ENCODE assay signal across 8 mouse cellular contexts in the genomic region with DNA sequence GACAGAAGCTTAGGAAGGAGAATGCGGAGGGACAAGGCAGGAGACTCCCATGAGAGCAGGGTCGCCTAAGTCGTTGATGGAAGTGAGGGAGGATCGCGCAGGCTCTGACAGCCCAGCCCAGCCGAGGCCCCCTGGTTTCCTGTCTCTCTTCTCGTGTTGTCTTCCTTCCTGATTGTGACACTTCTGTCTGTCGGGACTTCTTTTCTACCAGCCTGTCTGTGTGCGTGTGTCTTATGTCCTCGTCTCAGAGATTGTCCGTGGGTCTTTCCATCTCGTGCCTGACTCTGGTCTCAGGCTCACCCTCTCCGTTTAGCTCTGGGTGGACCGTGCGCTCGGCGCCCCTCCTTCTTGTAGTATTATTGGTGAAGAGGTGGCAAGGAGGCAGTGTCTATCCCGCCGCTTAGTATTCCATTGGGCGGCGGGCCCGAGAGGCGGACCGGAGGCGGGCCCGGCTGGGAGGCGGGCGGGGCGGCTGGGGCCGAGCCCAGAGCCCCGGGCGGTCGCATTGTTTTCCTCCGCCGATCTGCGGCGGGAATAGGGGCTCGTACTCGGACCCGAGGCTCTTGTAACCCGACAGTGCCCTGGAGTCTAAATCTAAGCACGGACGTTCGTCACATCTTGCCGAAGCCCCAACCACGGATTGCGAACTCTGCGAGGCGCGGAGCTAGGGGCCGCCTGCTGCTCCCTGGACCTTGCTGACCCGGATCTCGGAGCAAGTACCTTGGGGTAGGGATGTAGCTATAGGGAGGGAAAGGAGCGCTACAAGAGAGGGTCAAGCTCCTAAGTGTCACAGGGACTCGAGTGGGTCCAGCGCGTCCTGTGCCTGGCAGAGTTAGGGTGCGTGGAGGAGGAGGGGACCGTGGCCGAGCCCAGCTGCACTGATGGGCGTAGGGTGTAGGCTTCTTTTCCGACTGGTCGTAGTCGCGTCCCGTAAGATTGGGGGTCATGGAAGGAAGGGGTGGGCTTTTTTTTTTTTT. TPM values are rescaled to one million over a fixed set of nuclear protein-coding genes. Genes with fewer than 3 reads are reported as not detected.
DNase-seq lines count a peak whose midpoint lies in the region; ATAC-seq and TF ChIP-seq lines count a peak whose summit lies in the region.

TSS of gene Sema6c (plus strand) at position 471 of the 977 bp plus-strand sequence.

- H3K4me1 ChIP-seq in cortical plate, adult 2 months (ENCODE audit: control insufficient read depth, insufficient read depth, low read length): peaks cover 3% of the 10 kb centered on the region; the same call in 1 of the 2 replicates

- peak; percentile 93 for DNase-seq in gastrocnemius, postnatal 10 days
- peak; percentile 87 to 94 for DNase-seq in left cerebral cortex, postnatal 10 days (ENCODE audit: extremely low spot score in 1 of 2, low spot score in 2 of 2)
- peak; percentile 89 for DNase-seq in right cerebral cortex, postnatal 25 days
- peak; percentile 87 to 91 for DNase-seq in urinary bladder, postnatal 4 days (ENCODE audit: low spot score in 2 of 2)

- TF ChIP-seq POLR2A in cortical plate, adult 2 months (IDR thresholded peaks at IDR 0.05; ENCODE audit: extremely low read depth, insufficient read depth, low read length): peak; percentile 91

- peak; percentile 99 for ATAC-seq in activated CD4-positive, CD25-positive, alpha-beta regulatory T cell, adult 4 months
- peak; percentile 99 for ATAC-seq in inflammation-experienced regulatory T-cells, adult 6 months
- peak; percentile 97 for ATAC-seq in megakaryocyte-erythroid progenitor cell, adult 5-6 weeks (replicated peaks; ENCODE audit: low FRiP score, low TSS enrichment, poor library complexity, severe bottlenecking)

- intact Hi-C loops in left cerebral cortex, postnatal 10 days (cut with DNase I): loop anchor here (5.0 kb wide), 2 partner anchors 42 to 57 kb away; partner anchors contain the start of gene Gabpb2

- no peak for TF ChIP-seq CTCF in cortical plate, adult 2 months (IDR thresholded peaks at IDR 0.05; ENCODE audit: extremely low read depth, insufficient read depth, low read length)

- no peak within 1 kb of the TSS for H3K27ac ChIP-seq in cortical plate, adult 2 months (ENCODE audit: insufficient read depth, low read length)

- peak within 1 kb of the TSS; percentile 99 for H3K4me3 ChIP-seq in cortical plate, adult 2 months (ENCODE audit: insufficient read depth, low read length)

RNA-seq across cellular contexts. Expression of gene Sema6c, which starts in this region (rescaled TPM):
- not detected for polyA plus RNA-seq in activated CD4-positive, CD25-positive, alpha-beta regulatory T cell, adult 4 months (2017; shearing (Covaris generic))
- 26.1 and 29.0 TPM in 2 replicates for polyA plus RNA-seq in cortical plate, adult 2 months (2012; rRNA removed)
- 100 to 1,000 TPM; 103 to 123 TPM for total RNA-seq in gastrocnemius, postnatal 10 days (2021)
- polyA plus RNA-seq in inflammation-experienced regulatory T-cells, adult 6 months (2017; shearing (Covaris generic)): under 1 TPM in 1 of 3 experiments, not detected in 2; 0.16 TPM
- 10 to 100 TPM; 60.5 to 73.6 TPM for total RNA-seq in left cerebral cortex, postnatal 10 days (2021)
- 0.27 TPM in 1 of 2 replicates, not detected in the other for total RNA-seq in megakaryocyte-erythroid progenitor cell, adult 5-6 weeks (2014; fragmentation: Nextera tagmentation)
- 0.99 TPM in 1 of 2 replicates, not detected in the other for total RNA-seq in megakaryocyte-erythroid progenitor cell, adult 5-6 weeks (2017)

Comparison
In these comparisons a context has a peak if more than half of its experiments do, and no peak if none do; other contexts are left out.
1. RNA of gene Sema6c (total RNA-seq): 103 to 123 TPM in gastrocnemius, postnatal 10 days and 60.5 to 73.6 TPM in left cerebral cortex, postnatal 10 days; 0.27 to 0.99 TPM in megakaryocyte-erythroid progenitor cell, adult 5-6 weeks; every median in the first group is over 10 times any median in the second.
2. RNA of gene Sema6c (polyA plus RNA-seq): 26.1 to 29.0 TPM in cortical plate, adult 2 months; 0.16 TPM in inflammation-experienced regulatory T-cells, adult 6 months and not detected in activated CD4-positive, CD25-positive, alpha-beta regulatory T cell, adult 4 months; every median in the first group is over 10 times any median in the second.
3. Peak in ATAC-seq in activated CD4-positive, CD25-positive, alpha-beta regulatory T cell, adult 4 months; RNA of the gene not detected or under 1 TPM.
4. Peak in ATAC-seq in inflammation-experienced regulatory T-cells, adult 6 months; RNA of the gene not detected or under 1 TPM.
5. Peak in ATAC-seq in megakaryocyte-erythroid progenitor cell, adult 5-6 weeks; RNA of the gene not detected or under 1 TPM.
6. Peak in every context shown above with its lines, with median percentiles within 50 percentile points of each other: ATAC-seq and DNase-seq.